Mouse (Mus musculus) c-Kit-negative CD71-positive TER-119-positive erythroid progenitor cells, embryonic 14.5 days (primary cell): ENCODE data around the gene Vmn1r236.

Experiments used
- DNase-seq: peaks from one replicate; pipeline ENCODE4 v3.0.0-alpha.2; 2013; ENCODE audit warnings: low read depth, low spot score

Gene Vmn1r236

DNA sequence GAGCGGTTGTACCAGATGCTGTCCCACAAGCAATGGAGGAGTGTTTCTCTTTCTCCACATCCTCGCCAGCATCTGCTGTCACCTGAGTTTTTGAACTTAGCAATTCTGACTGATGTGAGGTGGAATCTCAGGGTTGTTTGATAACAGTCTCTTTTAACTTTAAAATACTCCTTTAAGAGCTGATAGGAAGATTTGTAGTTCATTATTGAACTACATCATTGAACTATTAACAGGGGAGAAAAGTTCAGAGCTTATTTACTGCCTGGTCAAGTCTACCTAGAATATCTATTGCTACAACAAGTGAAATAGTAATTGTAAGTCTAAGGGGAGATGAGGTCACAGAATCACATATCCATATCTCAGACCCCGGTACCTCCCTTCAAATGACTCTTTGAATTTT is at the start of gene Vmn1r236:
Gene Vmn1r236, plus strand, starts transcription at position 301 of the 400 bp plus-strand sequence.
- DNase-seq: no peak

DNA sequence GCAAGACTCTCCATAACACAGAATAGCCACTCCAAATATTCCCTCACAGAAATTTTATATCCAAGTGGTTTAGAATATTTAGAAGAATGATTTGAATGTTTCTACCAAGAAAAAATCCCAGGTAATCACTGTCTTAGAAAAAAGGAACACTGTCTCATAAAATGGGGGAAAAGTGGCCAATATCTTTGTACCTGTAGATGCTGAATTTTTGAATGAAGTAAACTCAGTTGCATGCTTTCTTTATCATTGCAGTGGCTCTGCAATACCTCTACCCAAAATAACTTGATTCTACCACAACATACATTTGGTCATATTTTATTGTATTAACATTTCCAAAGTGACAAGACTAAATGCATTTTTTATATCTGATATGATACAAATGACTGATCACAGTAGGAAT is 26.6 kb upstream of the Vmn1r236 start, which contains the start of gene Vmn1r235:
Gene Vmn1r235, plus strand, starts transcription at position 301 of the 400 bp plus-strand sequence.
- no peak for DNase-seq

DNA sequence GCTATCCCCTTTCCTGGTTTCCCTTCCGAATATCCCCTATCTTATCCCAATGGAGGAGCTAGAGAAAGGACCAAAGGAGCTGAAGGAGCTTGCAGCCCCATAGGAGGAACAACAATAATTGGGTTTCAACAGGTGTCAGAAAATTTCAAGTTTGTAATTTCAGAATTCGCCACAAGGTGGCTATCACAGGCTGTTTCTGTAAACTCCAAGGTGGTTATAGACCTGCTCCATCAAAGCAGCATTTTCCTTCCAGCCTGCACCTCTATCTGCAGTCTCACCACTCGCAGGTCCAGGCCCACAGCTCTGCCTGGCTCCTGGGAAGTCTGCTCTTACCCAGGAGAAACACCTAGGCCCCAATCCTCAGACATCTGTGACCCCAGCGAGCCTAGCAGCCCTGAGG is 10.6 kb upstream of the Vmn1r236 start:
- DNase-seq: no peak

DNA sequence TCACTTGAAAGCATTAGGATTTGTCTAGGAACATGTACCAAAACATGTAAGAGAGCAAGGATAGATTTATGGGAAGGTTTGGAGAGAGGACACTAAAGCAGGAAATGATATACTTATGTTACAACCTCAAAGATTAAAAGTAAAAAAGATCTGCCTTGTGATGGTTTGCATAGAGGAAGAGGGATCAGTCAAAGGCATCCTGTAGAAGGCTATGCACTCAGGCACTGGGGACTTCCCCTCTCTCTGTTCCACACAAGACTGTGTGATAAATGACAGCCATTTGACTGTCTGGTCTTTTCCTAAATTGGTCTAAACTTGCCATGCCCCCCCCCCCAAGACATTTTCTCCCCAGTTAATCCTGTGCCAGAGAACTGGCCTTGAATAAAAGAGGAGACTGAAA is 1.7 kb downstream of the Vmn1r236 start:
- no peak for DNase-seq

DNA sequence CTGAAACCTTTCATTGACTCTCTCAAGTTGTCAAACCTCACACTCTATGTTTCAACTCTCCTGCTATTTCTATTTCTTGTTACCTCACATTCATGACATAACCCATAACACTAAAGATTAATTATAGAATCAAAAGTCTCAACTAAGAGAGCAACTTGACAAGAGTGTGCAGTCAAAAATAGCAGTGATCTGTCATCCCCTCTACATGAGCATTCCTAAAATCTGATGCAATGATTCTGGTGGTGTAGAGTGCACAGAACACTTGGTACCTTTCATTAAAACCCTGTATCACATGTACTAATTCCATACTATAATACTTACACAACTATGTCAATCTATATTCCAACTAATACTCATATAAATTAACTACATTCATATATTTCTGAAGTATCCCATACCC is 7.0 kb downstream of the Vmn1r236 start:
- DNase-seq: no peak

DNA sequence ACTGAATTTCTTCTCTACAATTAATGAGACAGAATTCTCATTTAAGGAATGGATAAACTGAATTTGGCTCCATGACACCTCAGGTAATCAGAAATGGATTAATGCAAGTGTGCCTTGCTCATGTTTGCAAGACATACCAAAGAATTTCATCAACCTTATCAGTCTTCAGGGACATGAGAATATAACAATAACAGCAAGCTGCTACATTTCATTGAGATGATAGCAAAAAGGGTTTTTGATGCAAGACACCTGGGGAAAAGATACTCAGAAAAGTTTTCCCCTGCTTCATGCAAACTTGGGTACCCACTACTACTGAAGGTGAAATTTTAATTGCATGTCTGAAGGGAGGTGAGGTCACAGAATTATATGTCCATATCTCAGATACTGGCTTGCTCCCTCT is 28.8 kb downstream of the Vmn1r236 start, which contains the start of gene Vmn1r237:
Gene Vmn1r237, plus strand, starts transcription at position 301 of the 400 bp plus-strand sequence.
- no peak for DNase-seq
